Mouse (Mus musculus) retina, postnatal 1 day (tissue): ENCODE measurements around the gene Olfr1055.
"Not testable (repeated sequence)": the region's sequence is repeated elsewhere in the genome, so short reads cannot be mapped to it uniquely, and the experiment has no call there.

ENCODE experiments used
- DNase-seq: peaks from one replicate; pipeline ENCODE4 v3.0.0-alpha.2; 2012

Olfr1055 gene

GRCm38 (mm10) chr2:86350184-86350583, at the start of gene Olfr1055:
Olfr1055 (minus strand) TSS chr2:86350284.
- DNase-seq, result no peak

GRCm38 (mm10) chr2:86395114-86395513, 45.0 kb upstream of the Olfr1055 start:
- no peak for DNase-seq

- DNase-seq, result not testable (repeated sequence)
Observed at GRCm38 (mm10) chr2:86388461-86388860, 38.4 kb upstream of the Olfr1055 start, which contains the start of gene Olfr1058. Olfr1058 (minus strand) TSS chr2:86388561.

GRCm38 (mm10) chr2:86378293-86378692, 28.2 kb upstream of the Olfr1055 start, which contains the start of gene Olfr1057:
Olfr1057 (minus strand) TSS chr2:86378393.
- no peak for DNase-seq

- not testable (repeated sequence) for DNase-seq
Observed at GRCm38 (mm10) chr2:86366342-86366741, 16.3 kb upstream of the Olfr1055 start.

- DNase-seq, result no peak
Observed at GRCm38 (mm10) chr2:86362369-86362768, 12.3 kb upstream of the Olfr1055 start, which contains the start of gene Olfr1056. Olfr1056 (minus strand) TSS chr2:86362469.

GRCm38 (mm10) chr2:86351751-86352150, 1.7 kb upstream of the Olfr1055 start:
- DNase-seq, result not testable (repeated sequence)

- no peak for DNase-seq
Observed at GRCm38 (mm10) chr2:86335333-86335732, 14.8 kb downstream of the Olfr1055 start, which contains the start of gene Olfr1054. Olfr1054 (minus strand) TSS chr2:86335433.

GRCm38 (mm10) chr2:86315184-86315583, 34.9 kb downstream of the Olfr1055 start, which contains the start of gene Olfr1053:
Olfr1053 (minus strand) TSS chr2:86315284.
- DNase-seq, result no peak
